Mouse (Mus musculus) adrenal gland, adult 10 weeks (tissue): ENCODE results near the gene Gm11172. TPM values are rescaled to one million over a fixed set of nuclear protein-coding genes. Genes with fewer than 3 reads are reported as not detected.

ENCODE experiments used
- polyA plus RNA-seq: library from polyadenylated mRNA; stranded (reverse); fragments of 350-450 nt; fragmentation: Illumina TruSeq; extraction: RNeasy Lipid Tissue Mini Kit (QIAGEN cat#74804); gene quantifications from one replicate; pipeline ENCODE4 v1.2.3, GENCODE M21; 2014; ENCODE audit warnings: low read depth, low replicate concordance

Gene Gm11172
- polyA plus RNA-seq = not detected

DNA sequence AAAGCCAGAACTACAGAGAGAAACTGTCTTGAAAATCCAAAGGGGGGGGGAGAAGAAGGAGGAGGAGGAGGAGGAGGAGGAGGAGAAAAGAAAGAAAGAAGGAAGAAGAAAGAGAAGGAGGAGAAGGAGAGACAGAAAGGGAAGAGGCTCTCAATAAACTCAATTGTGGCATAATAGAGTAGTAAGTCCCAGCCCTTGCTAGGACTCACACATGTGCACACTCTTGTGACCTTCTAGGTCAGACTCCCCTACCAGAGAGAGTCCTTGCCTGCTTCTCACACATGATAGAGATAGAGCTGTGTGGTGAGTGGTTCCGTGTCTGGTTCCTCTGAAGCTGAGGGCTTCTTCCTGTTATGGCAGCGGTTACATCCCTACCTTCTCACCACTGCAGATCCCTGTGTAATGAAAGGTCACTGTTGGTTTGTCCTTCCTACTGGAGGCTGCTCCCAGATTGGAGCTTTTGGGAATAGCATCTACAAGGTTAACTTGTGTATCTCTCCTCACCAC is at the start of gene Gm11172:
Gene Gm11172 (plus strand): TSS at position 51 of the 507 bp plus-strand sequence.

DNA sequence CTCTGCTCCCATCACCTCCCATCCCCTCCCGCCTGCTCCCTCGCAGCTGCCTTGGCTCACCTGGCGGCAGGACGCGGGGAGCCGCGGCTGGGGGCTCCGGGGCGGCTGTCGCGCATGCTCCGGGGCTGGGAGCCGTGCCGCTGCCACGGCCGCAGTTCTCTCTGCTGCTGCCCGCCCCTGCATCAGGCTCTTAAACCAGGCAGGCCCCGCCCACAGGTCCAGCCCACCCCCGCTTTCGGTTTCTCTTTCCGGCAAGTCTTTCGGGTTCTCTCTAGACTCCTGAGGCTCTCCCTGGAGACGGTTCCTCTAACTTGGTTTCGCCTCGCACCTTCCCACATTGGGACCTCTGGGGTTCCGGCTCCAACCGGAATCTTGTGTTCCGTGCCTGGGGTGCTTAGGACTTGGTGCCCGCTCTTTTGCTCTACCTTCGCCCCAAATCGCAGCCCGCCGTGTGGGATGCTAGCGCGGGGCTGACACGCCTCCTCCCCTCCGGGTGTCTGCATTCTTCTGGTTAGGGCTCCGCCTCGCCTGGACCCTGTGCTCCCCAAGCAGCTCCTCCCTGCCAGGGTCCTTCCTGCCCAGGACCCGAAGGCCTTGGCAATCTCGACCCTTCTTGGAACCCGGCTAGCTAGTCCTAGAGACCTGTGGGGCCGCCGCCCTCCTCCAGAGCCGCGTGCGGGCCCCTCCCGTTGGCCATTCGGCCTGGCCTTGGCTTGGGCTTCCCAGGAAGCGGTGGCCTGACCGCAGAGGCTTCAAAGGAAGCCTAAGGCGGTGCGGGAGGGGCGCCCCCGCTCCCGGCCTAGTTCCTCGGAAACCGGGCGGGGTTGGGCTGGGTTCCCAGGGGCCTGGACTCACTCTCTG is 27.1 kb upstream of the Gm11172 start, which contains the start of gene Socs1:
Gene Socs1 (minus strand): TSS at position 166 of the 861 bp plus-strand sequence.

DNA sequence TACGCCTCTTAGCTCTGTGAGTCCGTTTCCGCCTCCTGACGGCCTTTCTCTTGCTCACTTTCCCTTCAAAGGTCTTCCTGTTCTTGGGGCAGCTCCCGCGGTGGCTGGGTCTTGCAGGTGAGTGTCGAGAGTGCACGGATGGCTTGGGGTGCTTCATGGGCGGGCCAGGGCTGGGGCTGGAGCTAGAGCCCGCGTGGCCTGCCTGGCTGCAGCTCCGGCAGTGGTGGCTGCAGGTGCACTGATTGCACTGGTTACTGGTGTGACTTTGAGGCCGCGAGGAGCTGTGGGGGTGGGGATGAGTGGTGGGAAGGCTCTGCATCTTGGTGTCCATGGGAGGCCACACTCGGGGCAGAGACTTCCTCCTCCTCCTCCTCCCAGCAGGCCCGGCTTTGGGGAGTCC is 24.4 kb upstream of the Gm11172 start, which contains the start of gene Tnp2:
Gene Tnp2 (minus strand): TSS at position 390 of the 400 bp plus-strand sequence.

DNA sequence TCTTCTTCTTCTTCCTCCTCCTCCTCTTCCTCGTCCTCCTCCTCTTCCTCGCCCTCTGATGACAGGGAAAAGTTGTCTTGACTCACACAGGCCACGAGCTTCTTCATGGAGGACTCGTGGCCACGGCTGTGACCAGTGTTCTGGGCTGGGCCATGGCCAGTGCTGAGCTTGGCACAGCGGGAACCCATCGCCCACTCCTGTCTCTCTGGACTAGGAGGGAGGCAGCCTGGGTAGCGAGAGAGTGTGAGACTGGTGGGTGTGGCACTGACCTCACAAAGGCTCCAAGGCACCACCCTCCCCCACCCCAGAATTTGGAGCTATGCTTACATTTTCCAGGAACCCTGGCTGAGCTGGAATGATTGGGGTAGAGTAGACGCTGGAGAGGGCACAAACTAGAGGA is 22.0 kb upstream of the Gm11172 start, which contains the start of gene Prm3:
Gene Prm3 (minus strand): TSS at position 213 of the 400 bp plus-strand sequence.

DNA sequence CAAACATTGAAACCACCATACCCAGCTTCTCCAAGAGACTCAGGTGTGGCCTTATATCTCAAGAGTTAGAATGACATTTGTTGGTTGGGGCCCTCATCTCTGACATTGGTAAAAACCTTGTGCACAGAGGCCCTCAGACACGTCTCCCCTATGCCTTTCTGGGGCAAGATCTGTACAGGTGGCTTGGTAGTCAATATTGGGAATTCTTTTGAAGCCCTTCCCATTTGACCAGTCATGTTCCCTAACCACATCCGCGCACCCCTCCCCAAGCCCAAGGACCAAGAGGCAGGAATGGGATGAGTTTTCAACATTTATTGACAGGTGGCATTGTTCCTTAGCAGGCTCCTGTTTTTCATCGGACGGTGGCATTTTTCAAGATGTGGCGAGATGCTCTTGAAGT is 16.7 kb upstream of the Gm11172 start, which contains the start of gene Prm2:
Gene Prm2 (minus strand): TSS at position 101 of the 400 bp plus-strand sequence.

DNA sequence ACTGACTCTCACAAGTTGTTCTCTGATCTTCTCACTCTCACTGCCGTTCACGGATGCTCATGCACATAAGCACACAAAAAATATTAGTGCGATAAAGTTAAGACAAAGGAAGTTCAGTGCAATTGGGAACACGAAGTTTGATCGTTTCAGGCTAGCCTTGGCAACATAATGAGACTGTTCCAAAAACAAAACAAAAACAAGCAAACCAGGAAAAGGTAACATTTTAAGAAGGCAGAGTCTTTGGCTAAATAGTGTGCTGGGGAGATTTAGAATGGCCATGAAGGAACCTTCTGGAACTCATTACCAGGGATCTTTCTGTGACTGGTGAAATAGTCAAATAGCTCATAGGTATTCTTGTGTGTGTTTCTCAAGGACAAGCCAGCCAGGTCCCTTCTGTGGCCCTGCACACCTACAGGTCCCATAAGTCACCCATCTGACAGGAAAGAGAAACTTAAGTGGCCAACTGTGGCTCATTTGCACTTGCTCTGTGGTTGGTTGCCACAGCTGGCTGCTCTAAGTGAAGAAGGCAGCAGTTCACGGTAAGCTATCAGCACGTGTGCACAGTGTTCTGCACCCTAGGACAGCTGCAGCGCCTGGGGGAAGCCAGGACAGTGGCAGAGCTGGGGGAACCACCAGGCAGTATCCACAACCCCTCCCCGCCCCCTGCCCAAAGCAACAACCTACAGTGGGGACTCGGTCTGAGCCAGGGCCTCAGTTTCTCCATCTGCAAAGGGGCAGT is 6.8 kb upstream of the Gm11172 start, which contains the start of gene Prm1:
Gene Prm1 (minus strand): TSS at position 51 of the 739 bp plus-strand sequence.

DNA sequence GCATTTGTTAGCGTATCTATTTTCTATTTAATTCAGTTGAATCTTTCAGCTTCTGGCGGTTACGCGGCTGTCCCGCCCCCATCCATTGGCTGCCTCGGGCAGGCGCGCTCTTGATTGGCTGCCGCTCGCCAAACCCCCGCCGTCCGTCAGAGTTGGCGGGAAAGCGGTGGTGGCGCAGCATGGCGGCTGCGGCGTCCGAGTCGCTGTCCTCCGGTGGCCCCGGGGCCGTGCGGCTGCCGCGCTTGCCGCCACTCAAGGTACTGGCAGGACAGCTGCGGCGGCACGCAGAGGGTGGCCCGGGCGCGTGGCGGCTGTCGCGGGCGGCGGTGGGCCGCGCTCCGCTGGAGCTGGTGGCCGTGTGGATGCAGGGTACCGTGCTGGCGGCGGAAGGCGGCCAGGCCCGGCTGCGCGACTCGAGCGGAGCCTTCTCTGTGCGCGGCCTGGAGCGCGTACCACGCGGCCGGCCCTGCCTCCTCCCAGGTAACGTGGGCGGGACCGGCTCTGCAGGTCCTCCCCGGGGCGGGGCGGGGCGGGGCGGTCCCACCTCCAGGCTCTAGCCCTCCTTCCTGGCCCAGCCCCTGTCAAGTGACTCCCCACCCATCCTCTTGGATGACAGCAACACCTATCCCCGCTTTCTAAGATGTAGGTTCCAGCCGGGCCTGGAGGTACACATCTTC is 22.3 kb downstream of the Gm11172 start, which contains the start of gene Rmi2:
Gene Rmi2 (plus strand): TSS at position 149 of the 677 bp plus-strand sequence.

Other genes with a start within 250 kb of the Gm11172 start
- gene Socs1, start 27.4 kb upstream of the Gm11172 start, polyA plus RNA-seq = 0.47 TPM
- not detected for gene Tnp2, start 24.3 kb upstream of the Gm11172 start, polyA plus RNA-seq
- not detected for gene Prm3, start 22.0 kb upstream of the Gm11172 start, polyA plus RNA-seq
- gene Prm2, start 16.8 kb upstream of the Gm11172 start, polyA plus RNA-seq = not detected
- gene Prm1, start 7.1 kb upstream of the Gm11172 start, polyA plus RNA-seq = not detected
- gene Rmi2, start 22.1 kb downstream of the Gm11172 start, polyA plus RNA-seq = not detected
- 11.0 TPM for gene Snn, start 248.0 kb downstream of the Gm11172 start, polyA plus RNA-seq